Mouse (Mus musculus): ENCODE measurements around the gene Ciao1. TPM values are rescaled to one million over a fixed set of nuclear protein-coding genes. Genes with fewer than 3 reads are reported as not detected.

The Ciao1 gene
- polyA plus RNA-seq, 1 experiment: 2.2 TPM

- H3K9me3 ChIP-seq (ENCODE audit: control insufficient read depth, low read length): no peaks in the 10 kb centered on the region
- no peak for TF ChIP-seq TAL1 (IDR thresholded peaks at IDR 0.05; ENCODE audit: low read length)
- TF ChIP-seq GATA1 (IDR thresholded peaks at IDR 0.05; ENCODE audit: low read length): no peak
- H3K27me3 ChIP-seq (ENCODE audit: control insufficient read depth): no peaks in the 10 kb centered on the region
- peak overlapping the region; percentile 74 for H3K4me3 ChIP-seq (replicated peaks)
- H3K36me3 ChIP-seq (ENCODE audit: control insufficient read depth): peaks cover 23% of the 10 kb centered on the region
- peaks cover 41% of the 10 kb centered on the region for H3K4me1 ChIP-seq (ENCODE audit: control insufficient read depth)
These were observed 23.5 kb upstream of the Ciao1 start for GRCm38 (mm10) chr2:127271042-127271515.

- Histone ChIP-seq H3K4me1 (ENCODE audit: control insufficient read depth) (peaks cover 39% of the 10 kb centered on the region), H3K27me3 (ENCODE audit: control insufficient read depth) (no peaks in the 10 kb centered on the region), H3K9me3 (ENCODE audit: control insufficient read depth, low read length) (no peaks in the 10 kb centered on the region), H3K36me3 (ENCODE audit: control insufficient read depth) (peaks cover 23% of the 10 kb centered on the region), H3K4me3 (replicated peaks) (peak overlapping the region; percentile 74)
- no peak for TF ChIP-seq GATA1 (IDR thresholded peaks at IDR 0.05; ENCODE audit: low read length)
- TF ChIP-seq TAL1 (IDR thresholded peaks at IDR 0.05; ENCODE audit: low read length): no peak
These were observed 22.9 kb upstream of the Ciao1 start for GRCm38 (mm10) chr2:127270300-127271041.

- H3K4me3 ChIP-seq (replicated peaks): peak within 1 kb of the TSS; percentile 74
- peaks cover 35% of the 10 kb centered on the region for H3K4me1 ChIP-seq (ENCODE audit: control insufficient read depth)
- H3K36me3 ChIP-seq (ENCODE audit: control insufficient read depth): peaks cover 17% of the 10 kb centered on the region
- no peaks in the 10 kb centered on the region for H3K9me3 ChIP-seq (ENCODE audit: control insufficient read depth, low read length)
- TF ChIP-seq GATA1 (IDR thresholded peaks at IDR 0.05; ENCODE audit: low read length) (no peak), TAL1 (IDR thresholded peaks at IDR 0.05; ENCODE audit: low read length) (no peak)
- H3K27me3 ChIP-seq (ENCODE audit: control insufficient read depth): no peaks in the 10 kb centered on the region
These were observed 22.1 kb upstream of the Ciao1 start, which contains the start of gene Stard7 for GRCm38 (mm10) chr2:127269491-127270299. Gene Stard7 (plus strand): TSS chr2:127270218.

GRCm38 (mm10) chr2:127267854-127268253 lies 20.2 kb upstream of the Ciao1 start:
- Histone ChIP-seq H3K4me3 (replicated peaks) (no peak overlapping the region), H3K36me3 (ENCODE audit: control insufficient read depth) (peaks cover 12% of the 10 kb centered on the region), H3K27me3 (ENCODE audit: control insufficient read depth) (no peaks in the 10 kb centered on the region), H3K4me1 (ENCODE audit: control insufficient read depth) (peaks cover 36% of the 10 kb centered on the region), H3K9me3 (ENCODE audit: control insufficient read depth, low read length) (no peaks in the 10 kb centered on the region)
- TF ChIP-seq GATA1 (IDR thresholded peaks at IDR 0.05; ENCODE audit: low read length): no peak
- TF ChIP-seq TAL1 (IDR thresholded peaks at IDR 0.05; ENCODE audit: low read length): no peak

GRCm38 (mm10) chr2:127262480-127262879 lies 14.9 kb upstream of the Ciao1 start:
- H3K4me1 ChIP-seq (ENCODE audit: control insufficient read depth): peaks cover 16% of the 10 kb centered on the region

GRCm38 (mm10) chr2:127259340-127259739 lies 11.7 kb upstream of the Ciao1 start:
- TF ChIP-seq TAL1 (IDR thresholded peaks at IDR 0.05; ENCODE audit: low read length) (no peak), GATA1 (IDR thresholded peaks at IDR 0.05; ENCODE audit: low read length) (no peak)
- Histone ChIP-seq H3K9me3 (ENCODE audit: control insufficient read depth, low read length) (no peaks in the 10 kb centered on the region), H3K27me3 (ENCODE audit: control insufficient read depth) (no peaks in the 10 kb centered on the region), H3K4me3 (replicated peaks) (no peak overlapping the region), H3K36me3 (ENCODE audit: control insufficient read depth) (peaks cover 60% of the 10 kb centered on the region), H3K4me1 (ENCODE audit: control insufficient read depth) (peaks cover 10% of the 10 kb centered on the region)

More at GRCm38 (mm10) chr2:127262480-127262879, 14.9 kb upstream of the Ciao1 start:
- Histone ChIP-seq H3K4me3 (replicated peaks) (no peak overlapping the region), H3K9me3 (ENCODE audit: control insufficient read depth, low read length) (no peaks in the 10 kb centered on the region), H3K27me3 (ENCODE audit: control insufficient read depth) (no peaks in the 10 kb centered on the region), H3K36me3 (ENCODE audit: control insufficient read depth) (peaks cover 33% of the 10 kb centered on the region)
- TF ChIP-seq TAL1 (IDR thresholded peaks at IDR 0.05; ENCODE audit: low read length): no peak
- no peak for TF ChIP-seq GATA1 (IDR thresholded peaks at IDR 0.05; ENCODE audit: low read length)

GRCm38 (mm10) chr2:127255294-127255693 lies 7.7 kb upstream of the Ciao1 start:
- TF ChIP-seq TAL1 (IDR thresholded peaks at IDR 0.05; ENCODE audit: low read length): no peak
- no peak for TF ChIP-seq GATA1 (IDR thresholded peaks at IDR 0.05; ENCODE audit: low read length)
- Histone ChIP-seq H3K9me3 (ENCODE audit: control insufficient read depth, low read length) (no peaks in the 10 kb centered on the region), H3K27me3 (ENCODE audit: control insufficient read depth) (no peaks in the 10 kb centered on the region), H3K4me1 (ENCODE audit: control insufficient read depth) (peaks cover 22% of the 10 kb centered on the region), H3K4me3 (replicated peaks) (no peak overlapping the region), H3K36me3 (ENCODE audit: control insufficient read depth) (peaks cover 91% of the 10 kb centered on the region)

- Histone ChIP-seq H3K27me3 (ENCODE audit: control insufficient read depth) (no peaks in the 10 kb centered on the region), H3K9me3 (ENCODE audit: control insufficient read depth, low read length) (no peaks in the 10 kb centered on the region), H3K4me1 (ENCODE audit: control insufficient read depth) (peaks cover 27% of the 10 kb centered on the region), H3K36me3 (ENCODE audit: control insufficient read depth) (peaks cover 88% of the 10 kb centered on the region), H3K4me3 (replicated peaks) (no peak overlapping the region)
- TF ChIP-seq GATA1 (IDR thresholded peaks at IDR 0.05; ENCODE audit: low read length) (no peak), TAL1 (IDR thresholded peaks at IDR 0.05; ENCODE audit: low read length) (no peak)
These were observed 7.1 kb upstream of the Ciao1 start for GRCm38 (mm10) chr2:127254604-127255134.

- Histone ChIP-seq H3K4me3 (replicated peaks) (no peak overlapping the region), H3K9me3 (ENCODE audit: control insufficient read depth, low read length) (no peaks in the 10 kb centered on the region), H3K27me3 (ENCODE audit: control insufficient read depth) (no peaks in the 10 kb centered on the region), H3K4me1 (ENCODE audit: control insufficient read depth) (peaks cover 41% of the 10 kb centered on the region), H3K36me3 (ENCODE audit: control insufficient read depth) (peaks cover 74% of the 10 kb centered on the region)
- TF ChIP-seq TAL1 (IDR thresholded peaks at IDR 0.05; ENCODE audit: low read length) (no peak), GATA1 (IDR thresholded peaks at IDR 0.05; ENCODE audit: low read length) (no peak)
These were observed 5.2 kb upstream of the Ciao1 start for GRCm38 (mm10) chr2:127252787-127253186.

Data from erythroblast, embryonic 14.5 days (primary cell).